Mouse (Mus musculus) neutrophil, adult 5-6 weeks (primary cell): ENCODE measurements around the gene Rab31. TPM values are rescaled to one million over a fixed set of nuclear protein-coding genes. Genes with fewer than 3 reads are reported as not detected.

ENCODE experiments used
- ATAC-seq: fragments of 151-379, 151-347 bp; 2 replicates; pipeline ENCODE4 v1.8.0; 2017; ENCODE audit warnings: mild to moderate bottlenecking, moderate TSS enrichment; ENCODE audit not compliant: insufficient number of reproducible peaks, poor library complexity, low FRiP score, severe bottlenecking; ENCODE audit errors: extremely low read depth
- total RNA-seq: library from RNA; stranded (forward); fragments of 200-1000 nt; gene quantifications from 2 replicates; pipeline ENCODE4 v1.2.3, GENCODE M21; 2017

Rab31 gene
- total RNA-seq, 1 experiment from 2014 or later: 90.1 TPM

- no peak for ATAC-seq
These were observed 12.1 kb upstream of the Rab31 start for GRCm38 (mm10) chr17:65784610-65785140.

DNA sequence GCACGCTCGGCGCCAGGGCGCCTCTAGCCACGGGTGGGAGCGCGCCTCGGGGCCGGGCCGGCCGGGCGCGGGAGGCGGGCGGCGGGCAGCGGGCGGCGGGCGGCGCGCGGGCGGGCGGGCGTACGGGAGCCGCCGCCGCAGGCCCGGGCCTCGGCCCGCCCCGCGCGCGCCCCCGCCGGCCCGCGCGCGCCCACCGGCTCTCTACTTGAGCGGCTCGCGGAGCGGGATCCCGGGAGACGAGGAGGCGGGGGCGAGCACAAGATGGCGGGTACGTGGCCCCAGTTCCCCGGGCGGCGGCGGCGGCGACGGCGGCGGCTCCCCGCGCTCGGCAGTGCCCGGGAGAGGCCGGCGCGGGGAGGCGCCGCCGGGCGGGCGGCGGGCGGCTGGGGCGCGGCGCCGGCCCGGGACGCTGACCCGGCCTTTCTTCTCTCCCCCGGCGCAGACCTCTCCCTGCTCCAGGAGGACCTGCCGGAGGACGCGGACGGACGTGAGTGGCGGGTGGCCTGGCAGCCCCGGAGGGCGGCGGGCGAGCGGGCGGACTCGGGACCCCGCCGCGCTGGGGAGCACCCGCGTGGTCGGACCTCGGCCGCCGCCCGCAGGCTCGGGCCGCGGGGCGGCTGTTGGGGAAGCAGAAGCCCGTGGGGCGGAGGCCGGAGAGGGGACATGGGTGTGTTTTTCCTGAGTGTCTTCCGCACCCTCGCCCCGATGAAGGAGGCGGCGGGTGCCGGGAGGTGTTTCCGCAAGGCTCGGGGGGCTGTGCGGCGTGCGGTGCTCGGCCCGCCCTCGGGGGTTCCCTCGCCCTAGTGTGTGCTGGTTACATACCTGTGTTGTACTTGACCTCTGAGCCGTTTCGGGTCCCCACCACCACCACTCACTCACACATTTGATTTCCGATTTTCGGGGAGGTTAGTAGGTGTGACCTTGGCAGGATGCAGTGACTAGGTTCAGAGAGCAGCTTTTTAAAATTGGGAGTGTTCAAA, 10.9 kb upstream of the Rab31 start:
- ATAC-seq: peak; percentile 17; the same call in 1 of the 2 replicates

- ATAC-seq: peak; percentile 35; the same call in 1 of the 2 replicates
These were observed 10.1 kb upstream of the Rab31 start, which contains the start of gene Ppp4r1 for GRCm38 (mm10) chr17:65782551-65783141. TSS of gene Ppp4r1 (plus strand) at chr17:65782573.

- ATAC-seq: no peak
These were observed 8.4 kb upstream of the Rab31 start for GRCm38 (mm10) chr17:65780970-65781369.

- no peak for ATAC-seq
These were observed 4.9 kb upstream of the Rab31 start for GRCm38 (mm10) chr17:65777461-65777860.

DNA sequence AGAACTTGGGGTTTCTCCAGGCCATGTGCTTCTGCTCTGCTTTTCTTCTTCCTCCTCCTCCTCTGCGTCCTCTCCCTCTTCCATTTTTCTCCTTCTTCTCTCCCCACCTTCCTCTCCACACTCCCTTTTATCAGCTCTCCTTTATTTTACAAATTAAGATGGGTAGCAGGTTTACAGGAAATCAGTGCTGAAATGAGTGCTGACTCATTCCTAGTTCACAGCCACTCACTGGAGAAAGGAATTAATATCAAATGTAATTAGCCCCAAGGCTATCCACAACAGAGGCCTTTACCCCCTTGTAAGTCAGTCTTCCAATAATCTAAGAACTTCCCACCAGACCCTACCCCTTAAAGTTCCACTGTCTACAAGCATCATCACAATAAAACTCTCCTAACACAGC, 3.7 kb upstream of the Rab31 start:
- ATAC-seq: no peak

DNA sequence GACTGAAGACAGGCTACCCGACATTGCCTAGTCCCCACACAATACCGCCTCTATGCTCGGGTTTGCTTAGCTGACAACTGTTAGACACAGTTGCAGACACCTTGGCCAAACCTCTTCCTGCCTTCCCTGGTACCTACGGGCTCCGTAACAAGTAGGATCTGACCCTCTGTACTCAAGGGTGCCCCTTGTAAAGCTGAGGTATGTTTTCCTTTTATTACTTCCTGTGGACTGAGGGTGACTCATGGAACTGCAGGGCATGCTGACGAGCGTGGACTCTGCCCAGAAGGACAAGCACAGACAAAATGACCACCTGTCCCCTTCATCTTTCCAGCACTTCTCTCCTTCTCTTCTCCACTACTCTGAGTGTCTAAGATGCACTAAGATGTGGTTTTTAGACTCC, 1.9 kb upstream of the Rab31 start:
- no peak for ATAC-seq

GRCm38 (mm10) chr17:65773617-65774016, 1.1 kb upstream of the Rab31 start:
- no peak for ATAC-seq

- ATAC-seq: peak; percentile 51; the same call in 1 of the 2 replicates
These were observed 1.3 kb downstream of the Rab31 start for GRCm38 (mm10) chr17:65770982-65771915.

DNA sequence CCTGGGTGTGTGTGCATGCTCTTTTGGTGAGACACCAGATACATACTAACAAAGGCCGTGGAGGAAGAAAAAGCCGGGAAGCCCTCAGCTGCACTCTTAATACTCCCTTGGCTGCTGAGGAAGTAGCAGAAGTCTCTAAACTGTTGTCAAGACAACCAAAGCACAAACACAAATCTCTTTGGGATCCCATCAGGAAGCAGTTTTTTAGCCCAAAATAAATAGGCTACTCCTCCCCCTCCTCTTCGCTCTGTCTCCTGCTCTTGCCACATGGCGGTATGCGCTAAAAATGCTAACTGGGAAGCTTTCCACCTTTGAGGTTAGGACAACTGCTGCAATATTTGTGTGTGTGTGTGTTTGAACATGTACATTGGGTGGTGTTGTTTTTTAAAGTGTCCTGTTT, 4.1 kb downstream of the Rab31 start:
- ATAC-seq: no peak

DNA sequence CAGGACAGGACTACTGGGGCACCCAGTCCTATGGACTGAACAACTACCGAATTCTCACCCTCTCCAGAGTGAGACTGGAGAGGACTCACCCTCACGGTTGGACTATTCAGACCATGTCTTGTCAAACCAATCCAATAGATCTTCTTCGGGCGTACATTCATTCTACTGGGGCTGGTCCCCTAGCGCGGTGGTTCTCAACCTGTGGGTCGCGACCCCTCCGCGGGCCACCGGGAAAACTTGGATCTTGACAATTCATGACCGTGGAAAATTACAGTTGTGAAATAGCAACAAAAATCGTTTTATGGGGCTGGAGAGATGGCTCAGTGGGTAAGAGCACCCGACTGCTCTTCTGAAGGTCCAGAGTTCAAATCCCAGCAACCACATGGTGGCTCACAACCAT, 9.3 kb downstream of the Rab31 start:
- ATAC-seq: no peak

DNA sequence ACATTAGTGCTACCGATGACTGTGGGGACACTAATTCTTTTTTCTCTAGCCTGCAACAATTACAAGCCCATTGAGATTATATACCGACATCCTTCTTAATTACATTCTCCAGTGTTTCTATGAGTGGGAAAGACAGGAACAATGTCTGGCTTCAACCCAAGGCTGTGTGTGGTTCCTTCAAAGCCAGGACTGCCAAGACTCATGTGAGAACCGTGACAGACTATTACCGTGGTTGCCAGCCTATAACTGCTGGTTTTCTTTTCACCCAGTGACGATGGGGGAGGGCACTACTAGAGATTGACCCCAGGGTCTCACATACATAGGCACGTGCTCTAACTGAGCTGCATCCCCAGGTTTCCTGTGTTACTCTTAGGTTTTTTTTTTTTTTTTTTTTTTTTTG, 15.4 kb downstream of the Rab31 start:
- ATAC-seq: no peak

- ATAC-seq: peak; percentile 19; the same call in 1 of the 2 replicates
These were observed 16.7 kb downstream of the Rab31 start for GRCm38 (mm10) chr17:65755857-65756256.

GRCm38 (mm10) chr17:65753130-65753529, 19.4 kb downstream of the Rab31 start:
- no peak for ATAC-seq

DNA sequence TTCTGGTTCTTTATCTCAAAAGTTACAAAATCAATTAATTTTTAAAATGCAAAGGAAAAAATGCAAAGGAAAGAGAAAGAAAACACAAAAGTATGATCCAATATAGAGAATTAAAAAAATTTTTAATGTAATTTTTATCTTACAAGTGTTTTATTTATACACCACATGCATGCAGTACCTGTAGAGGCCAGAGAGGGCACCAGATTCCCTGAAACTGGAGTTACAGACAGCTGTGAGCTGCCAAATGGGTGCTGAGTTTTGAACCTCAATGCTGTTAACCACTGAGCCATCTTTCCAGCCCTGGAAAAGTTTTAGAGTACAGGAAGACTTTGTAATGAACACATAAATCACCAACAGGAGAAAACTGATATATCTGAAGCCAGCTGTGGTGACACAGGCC, 22.3 kb downstream of the Rab31 start:
- no peak for ATAC-seq

GRCm38 (mm10) chr17:65749803-65750202, 22.7 kb downstream of the Rab31 start:
- peak; percentile 23; the same call in 1 of the 2 replicates for ATAC-seq

- ATAC-seq: no peak
These were observed 23.6 kb downstream of the Rab31 start for GRCm38 (mm10) chr17:65748997-65749396.

DNA sequence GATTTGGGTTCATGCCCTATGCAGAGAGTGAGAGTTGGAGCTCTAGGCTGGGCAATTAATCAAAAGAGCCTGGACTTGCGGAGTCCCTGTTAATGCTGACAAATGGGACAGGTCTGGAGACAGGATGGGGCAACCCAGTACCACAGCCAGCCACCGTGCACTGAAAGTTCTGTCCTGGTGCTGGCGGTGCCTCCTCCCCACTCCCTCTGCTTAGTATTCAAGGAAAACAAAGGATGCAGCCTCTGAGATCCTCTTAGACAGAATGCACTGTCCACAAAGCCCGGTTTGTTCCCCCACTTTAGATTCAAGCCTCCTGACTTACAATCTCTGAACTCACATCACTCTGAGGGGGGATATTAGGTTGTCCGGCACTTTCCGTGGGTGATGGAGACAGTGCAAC, 26.2 kb downstream of the Rab31 start:
- no peak for ATAC-seq
